ENCODE assay signal across 17 mouse cellular contexts in the genomic region with DNA sequence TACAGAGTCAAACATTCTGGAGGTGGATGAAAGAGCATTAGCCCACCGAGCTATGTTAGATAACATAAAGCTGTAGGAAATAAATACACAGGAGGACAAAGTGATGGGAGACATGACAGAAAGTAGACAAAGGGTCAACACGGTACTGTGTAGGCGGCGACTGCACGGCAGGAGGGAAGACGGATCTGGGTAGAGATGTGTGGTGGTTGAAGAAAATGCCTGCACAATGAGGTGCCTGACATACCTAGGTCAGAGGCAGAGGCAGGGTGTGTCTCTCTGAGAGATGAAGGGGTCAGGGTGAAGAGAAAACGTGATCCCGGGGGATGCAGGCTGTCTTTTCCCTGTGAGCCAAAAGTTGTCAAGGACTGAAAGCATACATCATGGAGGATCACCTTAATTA.
"Had no signal": no experiment of that assay in that cellular context is flagged by ENCODE, and none has a peak within 500 bp of the region (broad histone marks: within the 10 kb centered on the region; RNA-seq: fewer than 3 reads in every experiment).

No protein-coding gene starts in this region.

- H3K4me1 ChIP-seq: liver, embryonic 15.5 days had no signal

- H3K27me3 ChIP-seq: liver, embryonic 13.5 days; liver, embryonic 15.5 days; lung, embryonic 15.5 days; neural tube, embryonic 12.5 days; stomach, embryonic 15.5 days had no signal

- H3K9ac ChIP-seq: liver, embryonic 13.5 days; liver, embryonic 15.5 days; liver, postnatal 0 days; lung, embryonic 15.5 days; neural tube, embryonic 12.5 days; stomach, embryonic 15.5 days had no signal

- H3K4me3 ChIP-seq: liver, embryonic 13.5 days; liver, embryonic 15.5 days; lung, embryonic 15.5 days; megakaryocyte, embryonic 14.5 days; neural tube, embryonic 12.5 days; stomach, embryonic 15.5 days had no signal

- H3K27ac ChIP-seq: liver, embryonic 13.5 days; liver, embryonic 15.5 days; lung, embryonic 15.5 days; macrophage; neural tube, embryonic 12.5 days; stomach, embryonic 15.5 days; stomach, postnatal 0 days had no signal

- ATAC-seq: liver, postnatal 0 days; lung, postnatal 0 days had no signal

- H3K36me3 ChIP-seq: liver, embryonic 13.5 days; liver, embryonic 15.5 days; lung, embryonic 15.5 days; neural tube, embryonic 12.5 days; stomach, embryonic 15.5 days had no signal

- H3K4me2 ChIP-seq: liver, embryonic 13.5 days; liver, embryonic 15.5 days; lung, embryonic 15.5 days; neural tube, embryonic 12.5 days; stomach, embryonic 15.5 days had no signal

- H3K9me3 ChIP-seq: liver, embryonic 13.5 days; liver, embryonic 15.5 days; lung, embryonic 15.5 days; megakaryocyte, embryonic 14.5 days; neural tube, embryonic 12.5 days; stomach, embryonic 15.5 days had no signal

- DNase-seq: liver, embryonic 13.5 days; liver, postnatal 0 days; lung, adult 2 months; lung, postnatal 14 days; lung, postnatal 36 days; right cerebral cortex, postnatal 14 days; thymus, adult 2 months; thymus, postnatal 25 days; thymus, postnatal 4 days had no signal
